Mouse (Mus musculus) induced T-regulatory cell, adult 2 months (primary cell): ENCODE measurements around the gene Sergef.
A peak's percentile ranks its signal among the peaks of the same experiment; 100 is the strongest.

ENCODE experiments used
- DNase-seq: peaks from one replicate; pipeline ENCODE4 v3.0.0-alpha.2; 2012; ENCODE audit warnings: low read depth

Sergef gene

GRCm38 (mm10) chr7:46447473-46448165 lies 192.0 kb downstream of the Sergef start:
- no peak for DNase-seq

GRCm38 (mm10) chr7:46445896-46446295 lies 193.7 kb downstream of the Sergef start:
- DNase-seq, result no peak

- DNase-seq, result no peak
These were observed 196.4 kb downstream of the Sergef start for GRCm38 (mm10) chr7:46443163-46443562.

GRCm38 (mm10) chr7:46438537-46439141 lies 201.0 kb downstream of the Sergef start:
- DNase-seq, result no peak

GRCm38 (mm10) chr7:46435833-46436232 lies 203.8 kb downstream of the Sergef start:
- no peak for DNase-seq

GRCm38 (mm10) chr7:46433874-46434273 lies 205.7 kb downstream of the Sergef start:
- no peak for DNase-seq

GRCm38 (mm10) chr7:46425012-46425411 lies 214.6 kb downstream of the Sergef start:
- DNase-seq, result no peak

- DNase-seq, result no peak
These were observed 215.7 kb downstream of the Sergef start for GRCm38 (mm10) chr7:46423951-46424350.

GRCm38 (mm10) chr7:46422764-46423412 lies 216.7 kb downstream of the Sergef start:
- DNase-seq, result peak; percentile 54

- no peak for DNase-seq
These were observed 217.4 kb downstream of the Sergef start for GRCm38 (mm10) chr7:46422052-46422763.

GRCm38 (mm10) chr7:46421535-46421934 lies 218.1 kb downstream of the Sergef start:
- no peak for DNase-seq

- no peak for DNase-seq
These were observed 221.4 kb downstream of the Sergef start for GRCm38 (mm10) chr7:46418102-46418622.

GRCm38 (mm10) chr7:46417467-46417866 lies 222.1 kb downstream of the Sergef start:
- no peak for DNase-seq

GRCm38 (mm10) chr7:46415818-46416425 lies 223.7 kb downstream of the Sergef start:
- DNase-seq, result no peak

- no peak for DNase-seq
These were observed 225.5 kb downstream of the Sergef start for GRCm38 (mm10) chr7:46413959-46414725.

- no peak for DNase-seq
These were observed 226.8 kb downstream of the Sergef start for GRCm38 (mm10) chr7:46412823-46413222.

GRCm38 (mm10) chr7:46410727-46411126 lies 228.9 kb downstream of the Sergef start:
- no peak for DNase-seq

- DNase-seq, result no peak
These were observed 230.3 kb downstream of the Sergef start for GRCm38 (mm10) chr7:46409204-46409789.

GRCm38 (mm10) chr7:46408606-46409005 lies 231.0 kb downstream of the Sergef start:
- DNase-seq, result no peak

GRCm38 (mm10) chr7:46404756-46405155 lies 234.9 kb downstream of the Sergef start:
- DNase-seq, result no peak
